Mouse (Mus musculus) forebrain, embryonic 11.5 days (tissue): ENCODE results near the gene Pin1rt1. TPM values are rescaled to one million over a fixed set of nuclear protein-coding genes. Genes with fewer than 3 reads are reported as not detected.
A peak's percentile ranks its signal among the peaks of the same experiment; 100 is the strongest.

Experiments
- ATAC-seq: fragments of 200-750 bp; cut with Nextera tagmentation; replicated peaks from 2 replicates; pipeline ENCODE4 v1.8.0; 2017; ENCODE audit warnings: moderate TSS enrichment; ENCODE audit not compliant: low FRiP score
- DNase-seq: peaks from one replicate; pipeline ENCODE4 v3.0.0-alpha.2; 2017; ENCODE audit warnings: low spot score
- H3K27ac ChIP-seq: fragments of 300-500 bp; sonication (generic); 2 replicates; pipeline ENCODE4 v1.5.1; 2014; ENCODE audit warnings: low read depth, low read length
- H3K27me3 ChIP-seq: fragments of 300-500 bp; sonication (generic); 2 replicates; pipeline ENCODE4 v1.6.1; 2014; ENCODE audit warnings: mild to moderate bottlenecking, low read length, mixed read lengths; ENCODE audit not compliant: control insufficient read depth, insufficient read depth
- H3K36me3 ChIP-seq: fragments of 300-500 bp; sonication (generic); 2 replicates; pipeline ENCODE4 v1.6.1; 2014; ENCODE audit warnings: mild to moderate bottlenecking, low read length, moderate library complexity, mixed read lengths; ENCODE audit not compliant: control insufficient read depth, insufficient read depth
- H3K4me1 ChIP-seq: fragments of 300-500 bp; sonication (generic); replicated peaks from 2 replicates; pipeline ENCODE4 v1.6.1; 2014; ENCODE audit warnings: low read length, mixed read lengths; ENCODE audit not compliant: control insufficient read depth, insufficient read depth
- H3K4me2 ChIP-seq: fragments of 300-500 bp; sonication (generic); 2 replicates; pipeline ENCODE4 v1.6.1; 2014; ENCODE audit warnings: low read depth, mild to moderate bottlenecking, low read length, moderate library complexity, mixed read lengths; ENCODE audit not compliant: severe bottlenecking
- H3K4me3 ChIP-seq: fragments of 300-500 bp; sonication (generic); 2 replicates; pipeline ENCODE4 v1.5.1; 2014; ENCODE audit warnings: low read depth, low read length
- H3K9ac ChIP-seq: fragments of 300-500 bp; sonication (generic); 2 replicates; pipeline ENCODE4 v1.6.1; 2014; ENCODE audit warnings: low read length
- H3K9me3 ChIP-seq: fragments of 300-500 bp; sonication (generic); 2 replicates; pipeline ENCODE4 v1.6.1; 2016; ENCODE audit warnings: low read length, mixed read lengths; ENCODE audit not compliant: control insufficient read depth
- WGBS: fragments of 180-500 bp; shearing (Covaris S2); extraction: QIAGEN DNeasy Blood & Tissue Kit; methylation state at CpG from one replicate; pipeline ENCODE4 v1.1.7; 2014; 5-methylcytosine and 5-hydroxymethylcytosine counted together
- polyA plus RNA-seq: library from polyadenylated mRNA; unstranded; fragments of >200 nt; fragmentation: Nextera tagmentation; extraction: Ambion mirVana; gene quantifications from 2 replicates; pipeline ENCODE4 v1.2.1, GENCODE M21; 2014

Gene Pin1rt1
- polyA plus RNA-seq, 1 experiment from 2014 or later: not detected

DNA sequence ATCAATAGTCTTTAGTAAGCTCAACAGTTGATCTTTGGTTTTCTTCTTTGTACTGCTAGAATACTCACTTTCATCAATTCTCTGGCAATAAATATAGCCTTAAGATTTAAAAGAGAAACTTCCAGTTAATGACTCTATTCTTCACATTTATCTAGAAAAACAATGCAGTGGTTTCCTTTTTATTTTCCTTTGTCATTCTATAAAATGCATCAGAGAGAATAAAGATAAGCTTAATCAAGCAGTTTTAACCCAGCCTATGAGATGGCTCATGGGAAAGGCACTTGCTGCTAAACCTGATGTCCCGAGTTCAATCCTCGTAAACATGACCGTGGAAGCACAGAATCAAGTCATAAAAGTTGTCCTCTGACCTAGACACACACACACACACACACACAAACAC lies 5.8 kb upstream of the Pin1rt1 start:
- no peaks in the 10 kb centered on the region for H3K9me3 ChIP-seq
- WGBS: 85% methylated on average over 3 of the region's 3 CpGs
- no peak overlapping the region for H3K27ac ChIP-seq
- ATAC-seq (no peak), DNase-seq (no peak)
- H3K36me3 ChIP-seq: no peaks in the 10 kb centered on the region
- H3K27me3 ChIP-seq: no peaks in the 10 kb centered on the region
- no peaks in the 10 kb centered on the region for H3K4me1 ChIP-seq
- H3K9ac ChIP-seq: no peak overlapping the region
- no peak overlapping the region for H3K4me2 ChIP-seq
- no peak overlapping the region for H3K4me3 ChIP-seq

DNA sequence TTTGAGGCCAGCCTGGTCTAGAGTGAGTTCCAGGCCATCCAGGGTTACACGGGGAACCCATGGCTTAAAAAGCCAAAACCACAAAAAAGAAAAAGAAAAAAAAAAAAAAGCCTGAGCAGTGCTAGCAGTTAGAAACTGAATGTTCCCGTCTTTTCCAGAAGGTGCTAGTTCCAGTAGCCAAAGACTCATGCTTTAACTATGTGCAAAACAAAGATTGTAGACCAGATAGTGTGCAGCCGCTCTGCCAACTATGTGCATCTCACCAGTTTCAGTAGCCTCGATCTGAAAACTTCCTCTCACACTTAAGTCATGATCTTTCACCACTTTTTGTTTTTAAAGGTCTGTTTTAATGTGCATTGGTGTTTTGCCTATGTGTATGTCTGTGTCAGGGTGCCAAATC lies 1.6 kb upstream of the Pin1rt1 start:
- Histone ChIP-seq H3K9ac (no peak overlapping the region), H3K4me1 (no peaks in the 10 kb centered on the region), H3K27me3 (no peaks in the 10 kb centered on the region), H3K27ac (no peak overlapping the region), H3K4me3 (no peak overlapping the region), H3K36me3 (no peaks in the 10 kb centered on the region), H3K4me2 (no peak overlapping the region), H3K9me3 (no peaks in the 10 kb centered on the region)
- ATAC-seq (no peak), DNase-seq (no peak)
- 89% methylated on average over 4 of the region's 4 CpGs for WGBS

DNA sequence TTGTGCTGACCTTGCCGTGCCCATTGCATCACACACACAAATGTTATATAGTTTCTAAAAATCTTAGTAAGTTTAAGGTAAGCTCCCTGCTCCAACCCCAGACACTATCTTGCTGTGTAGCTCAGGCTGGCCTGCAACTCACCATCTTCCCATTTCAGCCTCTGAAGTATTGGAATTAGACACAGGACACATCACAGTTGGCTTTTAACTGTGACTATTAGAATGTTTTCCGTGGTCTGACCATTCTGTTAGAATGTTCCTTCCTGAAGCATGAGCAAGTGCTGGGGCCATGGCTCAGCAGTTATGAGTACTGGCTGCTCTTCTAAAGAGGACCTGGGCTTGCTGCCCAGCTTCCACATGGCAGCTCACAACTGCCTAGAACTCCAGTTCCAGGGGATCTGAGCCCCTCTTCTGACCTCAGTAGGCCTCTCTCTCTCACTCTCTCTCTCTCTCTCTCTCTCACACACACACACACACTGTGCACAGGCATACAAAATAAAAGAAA lies 1.1 kb upstream of the Pin1rt1 start:
- Histone ChIP-seq H3K36me3 (no peaks in the 10 kb centered on the region), H3K9ac (no peak overlapping the region), H3K4me1 (no peaks in the 10 kb centered on the region), H3K9me3 (no peaks in the 10 kb centered on the region), H3K4me2 (no peak overlapping the region), H3K27me3 (no peaks in the 10 kb centered on the region), H3K27ac (no peak overlapping the region), H3K4me3 (no peak overlapping the region)
- DNase-seq (no peak), ATAC-seq (no peak)
- WGBS: 95% methylated on average over 2 of the region's 2 CpGs

DNA sequence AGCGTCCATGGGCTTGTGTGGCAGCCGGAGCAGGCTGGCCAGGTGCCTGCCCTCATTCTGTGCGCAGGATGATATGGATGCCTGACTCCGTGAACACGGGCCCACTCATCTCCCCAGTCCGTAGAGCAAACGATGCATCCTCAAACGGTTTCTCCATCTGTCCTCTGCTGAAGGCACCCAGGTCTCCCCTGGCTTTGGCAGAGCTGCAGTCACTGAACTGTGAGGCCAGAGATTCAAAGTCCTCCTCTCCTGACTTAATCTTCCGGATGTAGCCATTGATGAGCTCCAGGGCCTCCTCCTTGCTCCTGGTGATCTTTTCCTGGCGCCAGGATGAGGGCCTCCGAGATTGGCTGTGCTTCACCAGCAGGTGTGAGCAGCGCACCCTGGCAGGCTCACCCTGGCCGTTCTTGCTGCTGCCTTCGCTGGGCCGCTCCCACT lies 1.9 kb downstream of the Pin1rt1 start:
- no peak overlapping the region for H3K4me2 ChIP-seq
- 35% methylated on average over 15 of the region's 15 CpGs for WGBS
- no peak overlapping the region for H3K27ac ChIP-seq
- no peaks in the 10 kb centered on the region for H3K36me3 ChIP-seq
- no peak for DNase-seq
- H3K4me1 ChIP-seq: peaks cover 8% of the 10 kb centered on the region; the same call in 1 of the 2 replicates
- H3K4me3 ChIP-seq: no peak overlapping the region
- no peak overlapping the region for H3K9ac ChIP-seq
- no peak for ATAC-seq
- no peaks in the 10 kb centered on the region for H3K27me3 ChIP-seq
- H3K9me3 ChIP-seq: no peaks in the 10 kb centered on the region

DNA sequence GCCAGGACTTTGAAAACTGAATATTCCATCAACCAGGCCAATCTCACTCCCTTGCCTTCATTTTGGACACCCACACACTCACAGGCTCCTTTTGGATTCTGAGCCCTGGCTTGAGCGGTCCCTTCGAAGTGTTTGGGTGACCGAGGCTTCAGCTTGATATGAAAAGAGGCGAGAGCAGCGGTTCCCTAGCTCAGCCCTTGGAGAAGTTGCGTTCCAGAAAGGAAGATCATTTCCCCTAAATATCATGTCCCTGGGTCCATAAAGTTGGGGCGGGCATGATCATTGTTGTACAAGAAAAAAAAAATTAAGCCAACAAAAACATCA lies 3.7 kb downstream of the Pin1rt1 start:
- peak overlapping the region; percentile 77 for H3K27ac ChIP-seq
- DNase-seq: no peak
- no peaks in the 10 kb centered on the region for H3K27me3 ChIP-seq
- peak overlapping the region; percentile 54 for H3K4me2 ChIP-seq
- peaks cover 8% of the 10 kb centered on the region; the same call in 1 of the 2 replicates for H3K4me1 ChIP-seq
- H3K9me3 ChIP-seq: no peaks in the 10 kb centered on the region
- peak overlapping the region; percentile 69 for H3K4me3 ChIP-seq
- no peaks in the 10 kb centered on the region for H3K36me3 ChIP-seq
- ATAC-seq: peak; percentile 31; the same call in 1 of the 2 replicates
- 3% methylated on average over 7 of the region's 7 CpGs for WGBS
- peak overlapping the region; percentile 94 for H3K9ac ChIP-seq

DNA sequence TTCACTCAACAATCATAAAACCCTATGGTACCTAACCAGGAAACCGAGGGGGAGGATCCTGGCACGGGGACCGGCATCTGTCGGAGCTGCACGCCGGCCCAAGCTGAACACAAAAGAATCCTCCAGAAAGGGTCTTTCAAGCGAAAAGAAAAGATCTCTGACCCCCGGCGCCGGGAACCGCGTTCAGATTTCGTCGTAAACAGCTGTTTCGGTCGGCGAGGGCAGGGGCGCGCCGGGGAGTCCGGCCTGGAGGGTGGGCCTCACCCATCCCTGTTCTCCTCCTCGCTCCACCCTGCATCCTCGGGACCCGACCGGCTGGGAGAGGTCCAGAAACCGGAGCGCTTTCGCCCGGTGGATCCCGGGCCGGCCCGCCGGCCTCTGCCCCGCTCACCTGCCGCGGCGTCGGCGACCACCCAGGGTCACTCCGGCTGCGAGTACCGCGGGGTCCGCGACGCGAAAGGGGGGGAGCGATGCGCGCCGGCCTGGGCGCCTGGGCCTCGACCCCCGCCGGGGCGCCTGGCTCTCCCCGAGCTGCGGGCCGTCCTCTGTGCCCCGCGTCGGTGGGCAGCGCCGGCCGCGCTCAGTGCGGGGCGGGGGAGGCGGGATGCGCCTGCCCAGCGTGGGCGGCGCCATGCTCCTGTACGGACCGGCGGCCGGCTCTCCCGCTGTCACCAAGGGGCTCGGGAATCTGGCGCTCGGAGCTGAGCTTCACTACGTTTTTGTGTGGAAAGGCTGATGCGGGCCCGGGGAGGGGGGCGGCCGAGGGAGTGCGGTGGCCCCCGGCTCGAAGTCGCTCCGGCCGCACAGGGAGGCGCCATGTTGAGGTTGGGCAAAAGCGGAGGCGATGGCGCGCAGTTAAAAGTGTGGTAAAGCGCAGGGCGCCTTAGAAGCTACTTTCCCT lies 4.3 kb downstream of the Pin1rt1 start, which contains the start of gene Tcp11l1:
Gene Tcp11l1, minus strand, starts transcription at position 585 of the 901 bp plus-strand sequence.
- DNase-seq: peak; percentile 82
- Histone ChIP-seq H3K27me3 (no peaks in the 10 kb centered on the region), H3K4me2 (peak within 1 kb of the TSS; percentile 54), H3K9ac (peak within 1 kb of the TSS; percentile 94), H3K36me3 (no peaks in the 10 kb centered on the region), H3K9me3 (no peaks in the 10 kb centered on the region), H3K4me1 (peaks cover 8% of the 10 kb centered on the region; the same call in 1 of the 2 replicates), H3K27ac (peak within 1 kb of the TSS; percentile 77), H3K4me3 (peak within 1 kb of the TSS; percentile 69)
- WGBS: under 1% methylated on average over 92 of the region's 99 CpGs
- ATAC-seq: peak; percentile 95

DNA sequence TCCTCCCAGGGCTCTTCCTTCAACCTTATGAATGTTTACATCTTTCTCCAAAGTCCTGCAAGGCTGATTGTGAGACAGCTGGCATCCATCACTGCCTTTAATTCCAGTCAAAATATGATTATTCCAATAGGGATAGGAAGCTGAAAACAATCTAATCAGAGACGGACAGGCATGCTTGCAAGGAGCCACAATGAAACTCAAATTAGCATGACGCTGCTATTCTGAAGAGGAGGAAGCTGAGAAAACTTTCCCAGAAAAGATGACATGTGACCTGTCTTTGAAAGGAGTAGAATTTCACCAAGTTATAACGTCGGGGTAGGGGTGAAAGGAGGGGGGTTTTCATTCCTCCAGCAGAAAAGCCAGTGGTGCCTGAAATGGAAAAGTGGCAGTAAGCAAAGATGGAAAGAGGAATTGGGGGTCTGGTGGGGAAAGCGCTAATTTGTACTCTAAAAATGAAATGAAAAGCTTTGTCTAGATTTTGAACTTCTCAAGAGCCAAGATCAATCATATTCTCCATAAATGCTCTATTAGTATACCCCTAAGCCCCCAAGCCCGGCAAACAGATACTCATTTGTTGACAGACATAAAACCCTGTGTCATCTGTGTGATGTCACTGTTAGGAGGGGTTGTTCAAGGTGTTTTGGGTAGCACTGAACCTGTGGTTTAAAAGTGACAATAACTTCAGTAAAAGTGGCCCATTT lies 5.4 kb downstream of the Pin1rt1 start:
- H3K9me3 ChIP-seq: no peaks in the 10 kb centered on the region
- peak overlapping the region; percentile 94; the same call in 1 of the 2 replicates for H3K9ac ChIP-seq
- no peaks in the 10 kb centered on the region for H3K27me3 ChIP-seq
- peak overlapping the region; percentile 77; the same call in 1 of the 2 replicates for H3K27ac ChIP-seq
- no peak for ATAC-seq
- H3K4me3 ChIP-seq: peak overlapping the region; percentile 69
- H3K4me2 ChIP-seq: peak overlapping the region; percentile 54
- DNase-seq: no peak
- H3K4me1 ChIP-seq: peaks cover 8% of the 10 kb centered on the region; the same call in 1 of the 2 replicates
- H3K36me3 ChIP-seq: no peaks in the 10 kb centered on the region
- 26% methylated on average over 6 of the region's 6 CpGs for WGBS

DNA sequence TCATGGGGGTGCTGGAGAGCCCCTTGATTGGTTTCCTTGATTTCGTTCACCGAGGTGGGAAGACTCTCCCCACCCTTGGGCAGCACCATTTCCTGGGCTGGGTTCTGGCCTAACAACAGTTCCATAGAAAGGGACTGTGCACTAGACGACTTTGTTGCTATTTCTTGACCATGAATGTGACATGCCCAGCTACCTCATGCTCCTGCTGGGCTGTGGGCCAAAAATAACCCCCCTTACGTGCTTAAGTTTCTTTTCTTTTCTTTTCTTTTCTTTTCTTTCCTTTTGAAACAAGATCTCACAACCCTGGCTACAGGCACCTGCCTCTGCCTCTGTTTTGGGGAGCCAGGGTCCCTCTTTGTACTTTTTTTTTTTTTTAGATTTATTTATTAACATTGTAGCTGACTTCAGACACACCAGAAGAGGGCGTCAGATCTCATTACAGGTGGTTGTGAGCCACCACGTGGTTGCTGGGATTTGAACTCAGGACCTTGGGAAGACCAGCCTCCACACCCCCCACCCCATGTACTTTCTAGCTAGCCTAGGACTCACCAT lies 6.3 kb downstream of the Pin1rt1 start:
- Histone ChIP-seq H3K9me3 (no peaks in the 10 kb centered on the region), H3K36me3 (no peaks in the 10 kb centered on the region; the same call in 1 of the 2 replicates), H3K27ac (no peak overlapping the region), H3K9ac (no peak overlapping the region), H3K4me1 (peaks cover 10% of the 10 kb centered on the region; the same call in 1 of the 2 replicates), H3K27me3 (no peaks in the 10 kb centered on the region), H3K4me3 (no peak overlapping the region), H3K4me2 (no peak overlapping the region)
- no peak for DNase-seq
- WGBS: 56% methylated on average over 6 of the region's 6 CpGs
- ATAC-seq: no peak
